Mouse (Mus musculus) layer of hippocampus, postnatal 36 days (tissue): ENCODE measurements at regions not wholly inside any gene's neighbourhood (a gene's known extent, or its start where the extent isn't known, plus 50 kb on each side); places are given as distances from the start of the nearest gene placed in this dataset.
A peak's percentile ranks its signal among the peaks of the same experiment; 100 is the strongest.
"Not testable (repeated sequence)": the region's sequence is repeated elsewhere in the genome, so short reads cannot be mapped to it uniquely, and the experiment has no call there.

ENCODE experiments used
- DNase-seq, 2 experiments: peaks; one replicate each; pipeline ENCODE4 v3.0.0; 2022

- no peak for DNase-seq
These were observed 262.5 kb downstream of the Dad1 start for GRCm38 (mm10) chr14:53991390-53991789.

- DNase-seq, result no peak
These were observed 273.1 kb downstream of the Dad1 start for GRCm38 (mm10) chr14:53980771-53981170.

- DNase-seq, result not testable (repeated sequence)
These were observed 292.5 kb downstream of the Dad1 start for GRCm38 (mm10) chr14:53961426-53961825.

DNA sequence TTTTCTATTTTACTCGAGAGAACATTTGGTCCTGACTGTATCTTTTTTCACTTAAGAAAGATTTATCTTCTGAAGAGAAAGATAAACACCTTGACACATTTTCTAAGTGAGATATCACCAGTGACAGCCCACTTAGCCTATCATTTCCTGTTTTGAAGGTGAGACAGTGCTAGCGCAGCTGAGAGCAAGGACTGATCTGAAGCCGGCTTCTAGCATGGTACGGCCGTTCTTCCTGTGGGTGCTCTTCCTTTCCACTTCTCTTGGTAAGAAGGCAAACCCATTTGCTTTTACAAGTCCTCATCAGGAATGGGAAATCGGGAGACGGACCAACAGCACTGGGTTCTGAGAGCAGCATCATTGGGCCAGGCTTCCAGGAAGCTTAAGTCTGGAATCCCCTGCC, 293.1 kb downstream of the Dad1 start:
- no peak for DNase-seq

- peak; percentile 72 to 74 for DNase-seq
These were observed 318.1 kb downstream of the Dad1 start for GRCm38 (mm10) chr14:53935791-53936231.

GRCm38 (mm10) chr14:53935336-53935735, 318.6 kb downstream of the Dad1 start:
- DNase-seq, result peak; percentile 61 to 71

GRCm38 (mm10) chr14:53910871-53911270, 343.0 kb downstream of the Dad1 start:
- DNase-seq, result no peak

- DNase-seq, result no peak
These were observed 349.3 kb downstream of the Dad1 start for GRCm38 (mm10) chr14:53904578-53904977.

- no peak for DNase-seq
These were observed 352.8 kb downstream of the Dad1 start for GRCm38 (mm10) chr14:53901103-53901502.

- no peak for DNase-seq
These were observed 372.6 kb downstream of the Dad1 start for GRCm38 (mm10) chr14:53881304-53881703.

- DNase-seq, result no peak
These were observed 377.3 kb downstream of the Dad1 start for GRCm38 (mm10) chr14:53876581-53876980.

GRCm38 (mm10) chr14:53875736-53876135, 378.2 kb downstream of the Dad1 start:
- no peak for DNase-seq

- no peak for DNase-seq
These were observed 406.9 kb downstream of the Dad1 start for GRCm38 (mm10) chr14:53847049-53847448.

GRCm38 (mm10) chr14:53845646-53846045, 408.3 kb downstream of the Dad1 start:
- no peak for DNase-seq

DNA sequence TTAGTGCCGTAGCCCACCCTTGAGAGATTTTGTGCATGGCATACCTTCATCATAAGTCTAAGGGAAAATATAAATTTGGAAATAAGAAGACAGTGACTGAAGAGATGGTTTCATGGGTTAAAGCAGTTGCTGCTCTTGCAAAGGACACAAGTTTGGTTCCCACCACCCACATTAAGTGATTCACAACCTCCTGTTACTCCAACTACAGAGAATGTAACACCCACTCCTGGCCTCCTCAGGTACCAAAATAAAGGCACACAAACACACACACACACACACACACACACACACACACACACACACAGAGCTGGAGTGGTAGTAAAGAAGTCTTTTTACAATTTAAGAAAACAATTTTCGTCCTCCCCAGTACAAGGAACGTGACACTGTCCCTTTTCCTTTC, 421.4 kb downstream of the Dad1 start:
- no peak for DNase-seq

DNA sequence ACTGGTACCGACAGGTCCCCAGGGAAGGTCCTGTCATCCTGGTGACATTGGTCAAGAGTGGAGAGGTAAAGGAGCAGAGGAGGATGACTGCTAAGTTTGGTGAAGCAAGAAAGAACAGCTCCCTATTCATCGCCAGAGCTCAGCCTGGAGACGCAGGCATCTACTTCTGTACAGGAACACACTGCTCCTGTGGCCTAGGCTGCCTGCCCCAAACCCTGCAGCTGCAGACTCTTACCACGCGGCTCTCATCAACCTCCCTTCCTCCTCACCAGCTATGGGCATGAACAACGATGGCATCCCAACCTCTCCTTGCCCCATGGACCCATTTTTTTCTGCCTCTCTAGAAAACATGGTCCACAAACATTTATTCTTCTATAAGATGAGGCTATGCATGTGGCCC, 422.3 kb downstream of the Dad1 start:
- no peak for DNase-seq

- DNase-seq, result no peak
These were observed 423.2 kb downstream of the Dad1 start for GRCm38 (mm10) chr14:53830717-53831116.

- DNase-seq, result peak in 1 of 2 experiments; percentile 15
These were observed 427.1 kb downstream of the Dad1 start for GRCm38 (mm10) chr14:53826782-53827181.

GRCm38 (mm10) chr14:53806231-53806630, 447.7 kb downstream of the Dad1 start:
- peak; percentile 9 to 53 for DNase-seq

DNA sequence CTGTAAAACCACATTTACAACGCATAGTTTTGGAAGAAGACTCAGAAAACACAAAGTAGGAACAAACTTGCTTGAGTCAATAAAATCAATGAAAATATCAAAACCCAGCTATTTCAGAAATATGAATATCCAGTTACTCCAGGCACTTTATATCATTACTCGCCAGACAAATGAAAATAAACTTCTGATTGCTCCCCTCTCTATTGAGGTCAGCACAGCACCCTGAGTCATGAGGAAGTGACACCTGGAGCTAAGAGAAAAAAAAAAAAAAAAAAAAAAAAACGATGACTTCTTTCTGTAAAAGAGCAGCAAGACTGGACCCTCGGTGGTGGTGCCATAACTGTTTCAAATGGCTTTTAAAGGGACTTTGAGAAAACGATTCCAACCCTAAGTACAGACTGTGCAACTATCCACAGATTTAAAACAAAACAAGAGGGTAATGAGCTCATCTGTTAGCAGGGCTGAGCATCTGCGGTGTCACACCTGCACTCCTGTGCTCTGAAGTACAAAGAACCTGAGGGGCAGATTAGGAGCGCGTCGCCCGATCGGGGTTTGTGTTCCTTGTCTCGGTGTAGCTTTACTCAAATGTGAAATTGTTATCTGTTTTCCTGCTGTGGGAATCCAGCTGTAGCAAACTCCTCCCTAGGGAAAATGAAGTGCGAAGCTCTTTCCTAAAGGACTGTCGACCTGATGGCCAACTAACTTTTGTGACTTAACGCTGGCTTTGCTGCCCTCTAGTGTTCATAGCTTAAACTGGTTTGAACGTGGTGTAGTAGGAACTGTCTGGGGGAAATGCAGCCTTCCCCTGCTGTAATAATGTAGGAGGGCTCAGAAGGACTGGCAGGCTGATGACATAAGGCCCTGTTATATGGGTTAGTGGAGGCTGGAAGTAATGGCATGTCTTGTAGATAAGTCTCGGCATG, 449.9 kb downstream of the Dad1 start:
- DNase-seq, result peak; percentile 27

DNA sequence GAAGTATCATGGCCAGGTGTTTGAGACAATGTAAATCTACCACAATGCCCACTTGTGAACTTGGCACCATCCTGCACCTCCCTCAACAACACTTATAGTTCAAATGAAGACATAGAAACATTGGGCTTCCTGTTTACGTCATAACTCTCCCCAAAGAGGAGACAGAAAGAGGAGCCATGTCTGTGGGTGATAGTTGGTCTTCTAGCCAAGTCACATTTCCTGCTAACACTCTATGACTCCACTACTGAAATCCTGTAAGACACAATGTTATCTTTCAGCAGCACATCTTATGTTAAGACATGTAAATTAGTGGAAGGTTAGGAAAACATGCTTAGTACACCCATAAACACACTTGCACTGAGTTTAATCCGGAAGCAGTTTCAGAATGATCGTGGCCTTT, 451.4 kb downstream of the Dad1 start:
- no peak for DNase-seq

DNA sequence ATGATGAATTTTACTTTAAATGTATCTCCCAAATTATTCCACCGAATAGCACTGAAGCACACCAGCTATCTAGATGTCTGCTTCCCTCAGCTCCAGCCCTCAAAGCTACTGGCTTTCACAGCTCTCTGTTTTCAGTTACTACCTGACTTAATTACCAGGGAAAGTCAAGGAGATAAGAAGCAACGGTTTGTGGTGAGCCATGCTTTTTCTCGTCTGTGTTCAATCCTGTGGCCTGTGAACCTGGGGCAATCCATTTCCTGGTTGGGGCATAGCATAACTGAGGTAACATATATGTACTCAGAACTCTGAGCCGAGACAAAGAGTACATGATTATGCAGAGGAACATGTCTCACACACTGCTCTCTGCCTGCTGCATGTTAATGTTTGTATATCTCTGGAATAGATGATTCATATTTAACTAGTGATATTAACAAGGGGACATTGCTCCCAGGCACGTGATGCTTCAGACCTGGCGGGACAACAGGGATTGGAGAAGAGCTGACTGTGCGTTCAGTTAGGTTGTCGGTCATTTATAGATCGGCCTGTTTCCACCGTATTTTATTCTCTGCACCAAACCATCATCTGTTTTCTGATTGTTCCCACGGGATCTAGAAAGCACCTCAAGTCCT, 453.3 kb downstream of the Dad1 start:
- no peak for DNase-seq

GRCm38 (mm10) chr14:53795160-53795559, 458.7 kb downstream of the Dad1 start:
- DNase-seq, result not testable (repeated sequence)

GRCm38 (mm10) chr14:53794527-53794926, 459.4 kb downstream of the Dad1 start:
- no peak for DNase-seq
